Mouse (Mus musculus) kidney, embryonic 16.5 days (tissue): ENCODE results near the gene Stap2. TPM values are rescaled to one million over a fixed set of nuclear protein-coding genes. Genes with fewer than 3 reads are reported as not detected.

ENCODE experiments used
- ATAC-seq: fragments of 200-750 bp; cut with Nextera tagmentation; 2 replicates; pipeline ENCODE4 v1.8.0; 2017; ENCODE audit warnings: moderate TSS enrichment; ENCODE audit not compliant: low FRiP score, low TSS enrichment
- H3K27ac ChIP-seq: fragments of 300-500 bp; sonication (generic); 2 replicates; pipeline ENCODE4 v1.5.1; 2014; ENCODE audit warnings: low read length
- H3K27me3 ChIP-seq: fragments of 300-500 bp; sonication (generic); 2 replicates; pipeline ENCODE4 v1.6.1; 2014; ENCODE audit warnings: low read length, control low read depth, mixed read lengths; ENCODE audit not compliant: insufficient read depth
- H3K36me3 ChIP-seq: fragments of 300-500 bp; sonication (generic); 2 replicates; pipeline ENCODE4 v1.6.1; 2014; ENCODE audit warnings: low read length, control low read depth, mixed read lengths; ENCODE audit not compliant: insufficient read depth
- H3K4me1 ChIP-seq: fragments of 300-500 bp; sonication (generic); 2 replicates; pipeline ENCODE4 v1.6.1; 2014; ENCODE audit warnings: low read length, control low read depth, mixed read lengths; ENCODE audit not compliant: insufficient read depth
- H3K4me2 ChIP-seq: fragments of 300-500 bp; sonication (generic); replicated peaks from 2 replicates; pipeline ENCODE4 v1.6.1; 2014; ENCODE audit warnings: low read depth, low read length
- H3K4me3 ChIP-seq: fragments of 300-500 bp; sonication (generic); 2 replicates; pipeline ENCODE4 v1.5.1; 2014; ENCODE audit warnings: mild to moderate bottlenecking, low read length
- H3K9ac ChIP-seq: fragments of 300-500 bp; sonication (generic); replicated peaks from 2 replicates; pipeline ENCODE4 v1.6.1; 2014; ENCODE audit warnings: low read length
- H3K9me3 ChIP-seq: fragments of 300-500 bp; sonication (generic); 2 replicates; pipeline ENCODE4 v1.6.1; 2016; ENCODE audit warnings: low read length, control low read depth
- WGBS: fragments of 180-500 bp; shearing (Covaris S2); extraction: QIAGEN DNeasy Blood & Tissue Kit; methylation state at CpG from one replicate; pipeline ENCODE4 v1.1.7; 2014; 5-methylcytosine and 5-hydroxymethylcytosine counted together
- polyA plus RNA-seq: library from polyadenylated mRNA; unstranded; fragments of >200 nt; fragmentation: Nextera tagmentation; extraction: Ambion mirVana; gene quantifications from 2 replicates; pipeline ENCODE4 v1.2.1, GENCODE M21; 2015

Gene Stap2
- polyA plus RNA-seq, 1 experiment from 2014 or later: 21.4 TPM

GRCm38 (mm10) chr17:55964496-55964895 lies 40.9 kb downstream of the Stap2 start:
- no peak overlapping the region for H3K4me3 ChIP-seq
- no peak overlapping the region for H3K27ac ChIP-seq
- no peak overlapping the region for H3K4me2 ChIP-seq
- no peak overlapping the region for H3K9ac ChIP-seq
- WGBS: 92% methylated on average over 10 of the region's 10 CpGs
- H3K9me3 ChIP-seq: no peaks in the 10 kb centered on the region
- H3K36me3 ChIP-seq: peaks cover 37% of the 10 kb centered on the region
- no peak for ATAC-seq
- H3K27me3 ChIP-seq: no peaks in the 10 kb centered on the region
- H3K4me1 ChIP-seq: peaks cover 13% of the 10 kb centered on the region

- no peak for ATAC-seq
- H3K27ac ChIP-seq: no peak overlapping the region
- no peak overlapping the region for H3K4me3 ChIP-seq
- no peak overlapping the region for H3K9ac ChIP-seq
- H3K36me3 ChIP-seq: peaks cover 37% of the 10 kb centered on the region
- no peaks in the 10 kb centered on the region for H3K27me3 ChIP-seq
- H3K4me2 ChIP-seq: no peak overlapping the region
- H3K4me1 ChIP-seq: peaks cover 15% of the 10 kb centered on the region
- WGBS: 83% methylated on average over 14 of the region's 14 CpGs
- no peaks in the 10 kb centered on the region for H3K9me3 ChIP-seq
Measured at GRCm38 (mm10) chr17:55963171-55963570, 42.2 kb downstream of the Stap2 start.

- Histone ChIP-seq H3K9me3 (no peaks in the 10 kb centered on the region), H3K4me1 (peaks cover 15% of the 10 kb centered on the region), H3K4me2 (no peak overlapping the region), H3K36me3 (peaks cover 24% of the 10 kb centered on the region), H3K9ac (no peak overlapping the region), H3K27ac (no peak overlapping the region), H3K4me3 (no peak overlapping the region), H3K27me3 (no peaks in the 10 kb centered on the region)
- no peak for ATAC-seq
- WGBS: 94% methylated on average over 7 of the region's 7 CpGs
Measured at GRCm38 (mm10) chr17:55961631-55962030, 43.8 kb downstream of the Stap2 start.

GRCm38 (mm10) chr17:55960791-55961190 lies 44.6 kb downstream of the Stap2 start:
- H3K36me3 ChIP-seq: peaks cover 21% of the 10 kb centered on the region
- ATAC-seq: no peak
- no peak overlapping the region for H3K4me3 ChIP-seq
- no peak overlapping the region for H3K27ac ChIP-seq
- no peak overlapping the region for H3K9ac ChIP-seq
- no peak overlapping the region for H3K4me2 ChIP-seq
- H3K9me3 ChIP-seq: no peaks in the 10 kb centered on the region
- H3K27me3 ChIP-seq: no peaks in the 10 kb centered on the region
- H3K4me1 ChIP-seq: peaks cover 20% of the 10 kb centered on the region

GRCm38 (mm10) chr17:55959946-55960740 lies 45.2 kb downstream of the Stap2 start:
- H3K9ac ChIP-seq: peak overlapping the region; percentile 60
- 69% methylated on average over 10 of the region's 10 CpGs for WGBS
- ATAC-seq: no peak

GRCm38 (mm10) chr17:55958918-55959728 lies 46.3 kb downstream of the Stap2 start, which contains the start of gene Yju2:
Yju2 (plus strand) TSS chr17:55959099.
- Histone ChIP-seq H3K9me3 (no peaks in the 10 kb centered on the region), H3K36me3 (peaks cover 12% of the 10 kb centered on the region), H3K4me1 (peaks cover 20% of the 10 kb centered on the region), H3K4me3 (peak within 1 kb of the TSS; percentile 66), H3K9ac (peak within 1 kb of the TSS; percentile 81), H3K4me2 (peak within 1 kb of the TSS; percentile 74), H3K27me3 (peaks cover 4% of the 10 kb centered on the region; the same call in 1 of the 2 replicates), H3K27ac (peak within 1 kb of the TSS; percentile 99)
- under 1% methylated on average over 45 of the region's 46 CpGs for WGBS
- ATAC-seq: peak; percentile 94

More at GRCm38 (mm10) chr17:55959946-55960740, 45.2 kb downstream of the Stap2 start:
- Histone ChIP-seq H3K36me3 (peaks cover 20% of the 10 kb centered on the region), H3K27ac (no peak overlapping the region), H3K4me3 (peak overlapping the region; percentile 66), H3K4me2 (peak overlapping the region; percentile 74), H3K27me3 (0 out of 2 replicates have a peak, but pooled peaks cover under 1% of the 10 kb centered on the region), H3K9me3 (no peaks in the 10 kb centered on the region), H3K4me1 (peaks cover 20% of the 10 kb centered on the region)

GRCm38 (mm10) chr17:55958584-55958886 lies 46.8 kb downstream of the Stap2 start:
- H3K27ac ChIP-seq: peak overlapping the region; percentile 73
- H3K4me2 ChIP-seq: peak overlapping the region; percentile 74
- peaks cover 20% of the 10 kb centered on the region for H3K4me1 ChIP-seq
- peak overlapping the region; percentile 81 for H3K9ac ChIP-seq
- H3K36me3 ChIP-seq: peaks cover 12% of the 10 kb centered on the region
- peaks cover 4% of the 10 kb centered on the region; the same call in 1 of the 2 replicates for H3K27me3 ChIP-seq
- WGBS: 35% methylated on average over 2 of the region's 2 CpGs
- peak overlapping the region; percentile 66 for H3K4me3 ChIP-seq
- no peak for ATAC-seq
- H3K9me3 ChIP-seq: no peaks in the 10 kb centered on the region

- WGBS: 82% methylated on average over 13 of the region's 13 CpGs
- H3K4me2 ChIP-seq: peak overlapping the region; percentile 74
- no peak for ATAC-seq
Measured at GRCm38 (mm10) chr17:55957726-55958583, 47.4 kb downstream of the Stap2 start.

GRCm38 (mm10) chr17:55957168-55957567 lies 48.2 kb downstream of the Stap2 start:
- Histone ChIP-seq H3K4me1 (peaks cover 20% of the 10 kb centered on the region), H3K9ac (0 out of 2 replicates have a peak overlapping the region, but pooled peaks have one; percentile 7), H3K27ac (no peak overlapping the region), H3K9me3 (no peaks in the 10 kb centered on the region), H3K27me3 (peaks cover 4% of the 10 kb centered on the region; the same call in 1 of the 2 replicates), H3K36me3 (peaks cover 8% of the 10 kb centered on the region), H3K4me2 (peak overlapping the region; percentile 54), H3K4me3 (no peak overlapping the region)
- no peak for ATAC-seq
- 13% methylated on average over 9 of the region's 9 CpGs for WGBS

More at GRCm38 (mm10) chr17:55957726-55958583, 47.4 kb downstream of the Stap2 start:
- Histone ChIP-seq H3K4me3 (peak overlapping the region; percentile 66), H3K9ac (peak overlapping the region; percentile 81), H3K9me3 (no peaks in the 10 kb centered on the region), H3K27ac (peak overlapping the region; percentile 73), H3K27me3 (peaks cover 4% of the 10 kb centered on the region; the same call in 1 of the 2 replicates), H3K36me3 (peaks cover 12% of the 10 kb centered on the region), H3K4me1 (peaks cover 20% of the 10 kb centered on the region)
